Mouse (Mus musculus): ENCODE measurements around the gene Smarca5. TPM values are rescaled to one million over a fixed set of nuclear protein-coding genes. Genes with fewer than 3 reads are reported as not detected.
A peak's percentile ranks its signal among the peaks of the same experiment; 100 is the strongest.

Smarca5 gene
- total and polyA plus RNA-seq, 3 experiments, result 59.0 to 140 (median 89.1) TPM

DNA sequence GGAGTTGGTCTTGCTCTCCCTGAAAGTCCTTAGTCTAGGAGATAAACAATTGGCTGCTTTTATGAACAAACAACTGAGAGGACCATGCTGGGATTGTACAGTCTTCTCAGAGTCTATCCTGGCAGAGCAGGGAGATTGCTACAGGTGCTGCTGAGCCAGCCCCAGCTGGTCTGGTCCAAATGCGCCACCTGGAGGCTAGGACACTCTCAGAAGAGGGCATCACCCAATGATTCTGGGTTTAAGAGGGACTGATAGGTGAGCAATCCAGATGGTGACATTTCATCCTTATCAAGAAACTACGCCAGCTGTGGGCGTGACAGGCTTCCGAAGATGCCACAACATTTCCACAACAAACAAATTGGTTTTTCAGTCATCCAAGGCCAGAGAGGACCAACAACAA lies 51.2 kb downstream of the Smarca5 start (continued):
- TF ChIP-seq SMC3 (IDR thresholded peaks at IDR 0.05; ENCODE audit: low read depth, low read length), result peak; percentile 96

DNA sequence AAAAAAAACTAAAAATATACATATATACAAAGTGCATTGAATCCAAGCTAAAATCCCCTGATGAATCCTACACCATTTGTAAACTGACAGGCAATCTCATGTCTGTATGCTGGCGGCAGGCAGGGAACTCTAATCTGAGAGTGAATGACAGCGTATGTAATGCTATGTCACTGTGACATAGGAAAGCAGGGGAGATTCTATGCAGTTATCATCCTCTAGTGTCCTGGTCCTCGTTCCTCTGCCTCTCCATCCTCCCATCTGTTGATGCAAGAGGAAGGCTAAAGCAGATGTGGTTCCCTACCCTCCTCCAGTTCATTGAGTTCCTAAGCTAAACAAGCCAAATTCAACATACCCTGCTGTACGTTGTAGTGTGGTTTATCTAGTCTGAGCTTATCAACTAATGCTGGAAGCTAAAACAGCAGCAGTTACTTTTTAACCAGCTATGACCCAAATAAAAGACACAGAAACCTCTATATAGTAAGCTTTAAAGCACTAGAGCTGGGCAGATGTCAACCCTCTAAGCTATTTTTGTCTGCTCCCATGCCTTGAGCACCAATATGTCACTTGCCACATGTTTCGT lies 55.5 kb downstream of the Smarca5 start:
- Histone ChIP-seq H3K9me3 (replicated peaks; ENCODE audit: insufficient read depth, low read length) (no peaks in the 10 kb centered on the region), H3K9ac (ENCODE audit: control insufficient read depth, low read depth, low read length, poor library complexity, severe bottlenecking) (no peak overlapping the region), H3K4me1 (ENCODE audit: control insufficient read depth in 1 of 2, insufficient read depth in 2 of 2, low read length in 2 of 2) (peaks cover 21 to 26% of the 10 kb centered on the region in 2 experiments), H3K27ac (ENCODE audit: control insufficient read depth, low read depth, low read length) (peak overlapping the region; percentile 11), H3K36me3 (ENCODE audit: control insufficient read depth in 1 of 2, insufficient read depth in 2 of 2, low read length in 2 of 2) (peaks cover 0 to 14% of the 10 kb centered on the region in 2 experiments; a peak in 2 of 4 replicates), H3K79me2 (ENCODE audit: control insufficient read depth, insufficient read depth, low read length, poor library complexity) (no peaks in the 10 kb centered on the region), H3K27me3 (ENCODE audit: control insufficient read depth in 1 of 2, insufficient read depth in 2 of 2, low read length in 2 of 2) (no peaks in the 10 kb centered on the region), H3K4me3 (ENCODE audit: control insufficient read depth in 1 of 2, insufficient read depth in 1 of 2, low read depth in 2 of 2, low read length in 2 of 2) (peak overlapping the region in 1 of 2 experiments; percentile 20; a peak in 2 of 4 replicates)
- peak; percentile 66 for DNase-seq (ENCODE audit: low read depth, low spot score)
- no peak for TF ChIP-seq BHLHE40 (IDR thresholded peaks at IDR 0.05; ENCODE audit: borderline replicate concordance, low read depth, low read length)
- TF ChIP-seq MXI1 (IDR thresholded peaks at IDR 0.05; ENCODE audit: low read depth, low read length), result peak; percentile 42; the same call in 1 of the 2 replicates
- peak; percentile 68 to 73; a peak in 3 of 4 replicates for TF ChIP-seq EP300 (IDR thresholded peaks at IDR 0.05; ENCODE audit: low read depth in 1 of 2, low read length in 2 of 2)
- TF ChIP-seq ETS1 (IDR thresholded peaks at IDR 0.05; ENCODE audit: low read depth, low read length), result peak; percentile 56; the same call in 1 of the 2 replicates
- 0 out of 2 replicates have a peak, but pooled peaks have one; percentile 18 for TF ChIP-seq TCF12 (IDR thresholded peaks at IDR 0.05; ENCODE audit: low read depth, low read length)
- peak; percentile 68 for TF ChIP-seq GATA1 (IDR thresholded peaks at IDR 0.05; ENCODE audit: low read depth, low read length)
- TF ChIP-seq ZC3H11A (IDR thresholded peaks at IDR 0.05; ENCODE audit: low read depth, low read length), result 0 out of 2 replicates have a peak, but pooled peaks have one; percentile 0
- TF ChIP-seq MYB (IDR thresholded peaks at IDR 0.05; ENCODE audit: low read depth, low read length), result 0 out of 2 replicates have a peak, but pooled peaks have one; percentile 12
- TF ChIP-seq POLR2AphosphoS2 (IDR thresholded peaks at IDR 0.05; ENCODE audit: low read length), result no peak
- 0 out of 2 replicates have a peak, but pooled peaks have one; percentile 36 for TF ChIP-seq RCOR1 (IDR thresholded peaks at IDR 0.05; ENCODE audit: low read depth, low read length)
- TF ChIP-seq NELFE (IDR thresholded peaks at IDR 0.05; ENCODE audit: low read depth, low read length), result no peak
- TF ChIP-seq NRF1 (IDR thresholded peaks at IDR 0.05; ENCODE audit: insufficient read depth, low read depth, low read length, poor library complexity, severe bottlenecking), result no peak
- no peak for TF ChIP-seq POLR2AphosphoS5 (IDR thresholded peaks at IDR 0.05; ENCODE audit: borderline replicate concordance, low read depth, low read length)
- TF ChIP-seq KAT2A (conservative IDR thresholded peaks at IDR 0.05; ENCODE audit: low read depth, low read length), result no peak
- TF ChIP-seq MYC (IDR thresholded peaks at IDR 0.05; ENCODE audit: low read depth, low read length), result peak; percentile 64; the same call in 1 of the 2 replicates

DNA sequence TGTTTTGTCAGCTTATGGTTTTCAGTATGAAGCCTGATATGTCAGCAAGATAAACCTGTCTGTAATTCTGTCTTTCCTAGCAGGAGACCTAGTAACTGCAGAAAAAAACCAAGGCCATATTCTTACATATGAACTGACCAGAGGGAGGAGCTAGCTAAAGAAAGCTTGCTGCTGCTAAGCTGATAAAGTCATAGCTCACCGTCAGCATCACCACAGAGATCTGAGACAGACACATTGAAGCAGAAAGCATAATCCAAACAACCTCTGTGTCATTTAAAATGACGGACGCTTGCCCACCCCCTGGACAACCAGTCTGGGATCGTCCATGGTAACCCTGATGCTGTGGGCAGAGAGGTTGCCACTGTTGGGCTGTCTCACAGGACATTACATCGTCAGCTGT lies 56.7 kb downstream of the Smarca5 start:
- peaks cover 0 to 14% of the 10 kb centered on the region in 2 experiments; a peak in 2 of 4 replicates for H3K36me3 ChIP-seq (ENCODE audit: control insufficient read depth in 1 of 2, insufficient read depth in 2 of 2, low read length in 2 of 2)
- DNase-seq (ENCODE audit: low read depth, low spot score), result peak; percentile 51
- no peak overlapping the region for H3K4me3 ChIP-seq (ENCODE audit: control insufficient read depth in 1 of 2, insufficient read depth in 1 of 2, low read depth in 2 of 2, low read length in 2 of 2)
- H3K9ac ChIP-seq (ENCODE audit: control insufficient read depth, low read depth, low read length, poor library complexity, severe bottlenecking), result no peak overlapping the region
- H3K27me3 ChIP-seq (ENCODE audit: control insufficient read depth in 1 of 2, insufficient read depth in 2 of 2, low read length in 2 of 2), result no peaks in the 10 kb centered on the region
- TF ChIP-seq ZNF384 (IDR thresholded peaks at IDR 0.05; ENCODE audit: low read depth, low read length) (peak; percentile 52; the same call in 1 of the 2 replicates), KAT2A (conservative IDR thresholded peaks at IDR 0.05; ENCODE audit: low read depth, low read length) (no peak), HCFC1 (IDR thresholded peaks at IDR 0.05; ENCODE audit: low read depth, low read length) (no peak), TAL1 (IDR thresholded peaks at IDR 0.05; ENCODE audit: low read length) (peak; percentile 32), EP300 (IDR thresholded peaks at IDR 0.05; ENCODE audit: low read depth in 1 of 2, low read length in 2 of 2) (peak in 1 of 2 experiments; percentile 31; a peak in 2 of 4 replicates), ZMIZ1 (IDR thresholded peaks at IDR 0.05; ENCODE audit: low read depth, low read length) (no peak), TBP (IDR thresholded peaks at IDR 0.05; ENCODE audit: low read depth, low read length) (no peak), GATA1 (IDR thresholded peaks at IDR 0.05; ENCODE audit: low read depth, low read length) (0 out of 2 replicates have a peak, but pooled peaks have one; percentile 28), ETS1 (IDR thresholded peaks at IDR 0.05; ENCODE audit: low read depth, low read length) (0 out of 2 replicates have a peak, but pooled peaks have one; percentile 21), TCF12 (IDR thresholded peaks at IDR 0.05; ENCODE audit: low read depth, low read length) (0 out of 2 replicates have a peak, but pooled peaks have one; percentile 17)
- no peaks in the 10 kb centered on the region for H3K79me2 ChIP-seq (ENCODE audit: control insufficient read depth, insufficient read depth, low read length, poor library complexity)
- H3K27ac ChIP-seq (ENCODE audit: control insufficient read depth, low read depth, low read length), result no peak overlapping the region
- H3K4me1 ChIP-seq (ENCODE audit: control insufficient read depth in 1 of 2, insufficient read depth in 2 of 2, low read length in 2 of 2), result peaks cover 21 to 26% of the 10 kb centered on the region in 2 experiments
- no peaks in the 10 kb centered on the region for H3K9me3 ChIP-seq (replicated peaks; ENCODE audit: insufficient read depth, low read length)
